Mouse (Mus musculus): ENCODE results near the gene Epb41l1. TPM values are rescaled to one million over a fixed set of nuclear protein-coding genes. Genes with fewer than 3 reads are reported as not detected.

The Epb41l1 gene
- polyA plus RNA-seq, 1 experiment = 11.8 TPM

- TF ChIP-seq CTCF (IDR thresholded peaks at IDR 0.05; ENCODE audit: extremely low read depth, insufficient read length, insufficient replicate concordance, low read depth, low read length) = no peak
- no peak for TF ChIP-seq POLR2A (IDR thresholded peaks at IDR 0.05; ENCODE audit: low read depth, low read length)
- Histone ChIP-seq H3K36me3 (ENCODE audit: control insufficient read depth, insufficient read depth, low read length) (no peaks in the 10 kb centered on the region), H3K4me1 (ENCODE audit: control insufficient read depth, insufficient read depth, insufficient read length, low read length) (peaks cover 21% of the 10 kb centered on the region), H3K27ac (ENCODE audit: insufficient read depth, low read depth, low read length) (no peak overlapping the region), H3K27me3 (ENCODE audit: control insufficient read depth, insufficient read depth, low read length) (no peaks in the 10 kb centered on the region), H3K4me3 (ENCODE audit: low read depth, low read length) (no peak overlapping the region)
- WGBS = 31% methylated on average over 9 of the region's 9 CpGs
Observed at GRCm38 (mm10) chr2:156432874-156433868, 12.5 kb downstream of the Epb41l1 start.

- WGBS = 94% methylated on average over 11 of the region's 11 CpGs
Observed at GRCm38 (mm10) chr2:156437637-156438036, 16.9 kb downstream of the Epb41l1 start.

GRCm38 (mm10) chr2:156439666-156440462, 19.2 kb downstream of the Epb41l1 start:
- 36% methylated on average over 11 of the region's 11 CpGs for WGBS
- Histone ChIP-seq H3K4me1 (ENCODE audit: control insufficient read depth, insufficient read depth, insufficient read length, low read length) (peaks cover 15% of the 10 kb centered on the region; the same call in 1 of the 2 replicates), H3K4me3 (ENCODE audit: low read depth, low read length) (no peak overlapping the region), H3K36me3 (ENCODE audit: control insufficient read depth, insufficient read depth, low read length) (no peaks in the 10 kb centered on the region), H3K27me3 (ENCODE audit: control insufficient read depth, insufficient read depth, low read length) (no peaks in the 10 kb centered on the region), H3K27ac (ENCODE audit: insufficient read depth, low read depth, low read length) (no peak overlapping the region)
- TF ChIP-seq CTCF (IDR thresholded peaks at IDR 0.05; ENCODE audit: extremely low read depth, insufficient read length, insufficient replicate concordance, low read depth, low read length) (no peak), POLR2A (IDR thresholded peaks at IDR 0.05; ENCODE audit: low read depth, low read length) (no peak)

More at GRCm38 (mm10) chr2:156437637-156438036, 16.9 kb downstream of the Epb41l1 start:
- no peaks in the 10 kb centered on the region for H3K36me3 ChIP-seq (ENCODE audit: control insufficient read depth, insufficient read depth, low read length)
- H3K27ac ChIP-seq (ENCODE audit: insufficient read depth, low read depth, low read length) = no peak overlapping the region
- peaks cover 20% of the 10 kb centered on the region for H3K4me1 ChIP-seq (ENCODE audit: control insufficient read depth, insufficient read depth, insufficient read length, low read length)
- H3K4me3 ChIP-seq (ENCODE audit: low read depth, low read length) = no peak overlapping the region
- TF ChIP-seq POLR2A (IDR thresholded peaks at IDR 0.05; ENCODE audit: low read depth, low read length) = no peak
- no peak for TF ChIP-seq CTCF (IDR thresholded peaks at IDR 0.05; ENCODE audit: extremely low read depth, insufficient read length, insufficient replicate concordance, low read depth, low read length)
- H3K27me3 ChIP-seq (ENCODE audit: control insufficient read depth, insufficient read depth, low read length) = no peaks in the 10 kb centered on the region

- H3K27ac ChIP-seq (ENCODE audit: insufficient read depth, low read depth, low read length) = no peak overlapping the region
- no peak overlapping the region for H3K4me3 ChIP-seq (ENCODE audit: low read depth, low read length)
- TF ChIP-seq POLR2A (IDR thresholded peaks at IDR 0.05; ENCODE audit: low read depth, low read length) = no peak
- no peak for TF ChIP-seq CTCF (IDR thresholded peaks at IDR 0.05; ENCODE audit: extremely low read depth, insufficient read length, insufficient replicate concordance, low read depth, low read length)
- H3K27me3 ChIP-seq (ENCODE audit: control insufficient read depth, insufficient read depth, low read length) = no peaks in the 10 kb centered on the region
- peaks cover 16% of the 10 kb centered on the region; the same call in 1 of the 2 replicates for H3K4me1 ChIP-seq (ENCODE audit: control insufficient read depth, insufficient read depth, insufficient read length, low read length)
- 64% methylated on average over 6 of the region's 6 CpGs for WGBS
- H3K36me3 ChIP-seq (ENCODE audit: control insufficient read depth, insufficient read depth, low read length) = no peaks in the 10 kb centered on the region
Observed at GRCm38 (mm10) chr2:156441909-156442308, 21.2 kb downstream of the Epb41l1 start.

GRCm38 (mm10) chr2:156443323-156443722, 22.6 kb downstream of the Epb41l1 start:
- no peaks in the 10 kb centered on the region for H3K36me3 ChIP-seq (ENCODE audit: control insufficient read depth, insufficient read depth, low read length)
- TF ChIP-seq CTCF (IDR thresholded peaks at IDR 0.05; ENCODE audit: extremely low read depth, insufficient read length, insufficient replicate concordance, low read depth, low read length) (no peak), POLR2A (IDR thresholded peaks at IDR 0.05; ENCODE audit: low read depth, low read length) (no peak)
- H3K4me1 ChIP-seq (ENCODE audit: control insufficient read depth, insufficient read depth, insufficient read length, low read length) = peaks cover 24% of the 10 kb centered on the region
- 64% methylated on average over 1 of the region's 1 CpGs for WGBS
- no peak overlapping the region for H3K4me3 ChIP-seq (ENCODE audit: low read depth, low read length)
- H3K27ac ChIP-seq (ENCODE audit: insufficient read depth, low read depth, low read length) = no peak overlapping the region
- no peaks in the 10 kb centered on the region for H3K27me3 ChIP-seq (ENCODE audit: control insufficient read depth, insufficient read depth, low read length)

- H3K27ac ChIP-seq (ENCODE audit: insufficient read depth, low read depth, low read length) = peak overlapping the region; percentile 83
- no peak overlapping the region for H3K4me3 ChIP-seq (ENCODE audit: low read depth, low read length)
- TF ChIP-seq CTCF (IDR thresholded peaks at IDR 0.05; ENCODE audit: extremely low read depth, insufficient read length, insufficient replicate concordance, low read depth, low read length) (no peak), POLR2A (IDR thresholded peaks at IDR 0.05; ENCODE audit: low read depth, low read length) (no peak)
- H3K27me3 ChIP-seq (ENCODE audit: control insufficient read depth, insufficient read depth, low read length) = no peaks in the 10 kb centered on the region
- no peaks in the 10 kb centered on the region for H3K36me3 ChIP-seq (ENCODE audit: control insufficient read depth, insufficient read depth, low read length)
- 29% methylated on average over 9 of the region's 9 CpGs for WGBS
- H3K4me1 ChIP-seq (ENCODE audit: control insufficient read depth, insufficient read depth, insufficient read length, low read length) = peaks cover 25% of the 10 kb centered on the region
Observed at GRCm38 (mm10) chr2:156446489-156447035, 25.9 kb downstream of the Epb41l1 start.

All from small intestine, adult 2 months (tissue).